Mouse (Mus musculus) C2C12 (cell line): ENCODE results near the gene Gsg1. TPM values are rescaled to one million over a fixed set of nuclear protein-coding genes. Genes with fewer than 3 reads are reported as not detected.

Experiments used
- H3K27me3 ChIP-seq: one replicate; pipeline ENCODE4 v1.6.1; 2011; ENCODE audit not compliant: control insufficient read depth, insufficient read depth, insufficient read length
- H3K36me3 ChIP-seq: one replicate; pipeline ENCODE4 v1.6.1; 2011; ENCODE audit not compliant: control insufficient read depth, insufficient read depth
- H3K4me3 ChIP-seq: one replicate; pipeline ENCODE4 v1.5.1; 2011; ENCODE audit warnings: mild to moderate bottlenecking, control low read depth; ENCODE audit not compliant: poor library complexity, insufficient read depth, severe bottlenecking
- H3K79me2 ChIP-seq: one replicate; pipeline ENCODE4 v1.6.1; 2011; ENCODE audit not compliant: control insufficient read depth, insufficient read depth
- H3K79me3 ChIP-seq: one replicate; pipeline ENCODE4 v1.6.1; 2011; ENCODE audit warnings: low read depth, control low read depth
- H3ac ChIP-seq: one replicate; pipeline ENCODE3; 2011; ENCODE audit warnings: low read depth; ENCODE audit not compliant: control insufficient read depth, insufficient read length
- CEBPB ChIP-seq: IDR thresholded peaks from one replicate; pipeline ENCODE4 v1.6.1; 2011; ENCODE audit warnings: low read depth, mild to moderate bottlenecking, control low read depth, moderate library complexity
- CTCF ChIP-seq: IDR thresholded peaks from one replicate; pipeline ENCODE4 v1.5.1; 2011; ENCODE audit not compliant: control insufficient read depth, insufficient read depth, insufficient read length
- FOSL1 ChIP-seq: IDR thresholded peaks from one replicate; pipeline ENCODE4 v1.8.0; 2011; ENCODE audit warnings: mild to moderate bottlenecking, low read length; ENCODE audit not compliant: poor library complexity, insufficient read depth, severe bottlenecking
- MAX ChIP-seq: IDR thresholded peaks from one replicate; pipeline ENCODE4 v1.6.1; 2011; ENCODE audit warnings: mild to moderate bottlenecking, control low read depth
- MYOD1 ChIP-seq: IDR thresholded peaks from one replicate; pipeline ENCODE4 v1.6.1; 2011; ENCODE audit warnings: low read depth; ENCODE audit not compliant: control insufficient read depth, insufficient read length
- MYOG ChIP-seq: IDR thresholded peaks from one replicate; pipeline ENCODE4 v1.6.1; 2011; ENCODE audit not compliant: control insufficient read depth, insufficient read length; ENCODE audit errors: extremely low read depth
- USF1 ChIP-seq: IDR thresholded peaks from one replicate; pipeline ENCODE4 v1.6.1; 2011; ENCODE audit warnings: low read depth, mild to moderate bottlenecking, control low read depth, moderate library complexity
- polyA plus RNA-seq: library from polyadenylated mRNA; unstranded; fragments of >200 nt; fragmentation: generic; extraction: Trizol; gene quantifications from one replicate; pipeline ENCODE4 v1.2.1, GENCODE M21; 2012; ENCODE audit warnings: missing spikeins

Gene Gsg1
- polyA plus RNA-seq, 1 experiment, result 0.15 TPM

DNA sequence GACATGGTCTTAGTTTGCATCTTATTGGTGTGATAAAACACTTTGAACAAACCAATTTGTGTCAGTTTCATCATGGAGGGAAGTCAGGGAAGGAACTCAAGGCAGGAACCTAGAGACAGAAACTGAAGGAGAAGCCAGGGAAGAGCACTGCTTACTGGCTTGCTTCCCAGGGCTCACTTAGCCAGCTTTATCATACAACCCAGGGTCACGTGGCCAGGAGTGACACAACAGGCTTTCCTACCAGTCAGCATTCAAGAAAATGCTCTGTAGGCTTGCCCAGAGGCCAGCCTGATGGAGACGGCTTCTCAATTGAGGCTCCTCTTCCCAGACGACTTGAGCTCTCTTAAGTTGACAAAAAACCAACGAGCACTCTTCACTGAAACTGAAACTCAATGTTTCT is 59.2 kb downstream of the Gsg1 start:
- H3K36me3 ChIP-seq, result no peaks in the 10 kb centered on the region
- TF ChIP-seq CEBPB (no peak), MAX (no peak), CTCF (no peak), MYOG (no peak), MYOD1 (no peak), FOSL1 (no peak), USF1 (no peak)
- H3K79me3 ChIP-seq, result no peaks in the 10 kb centered on the region
- H3ac ChIP-seq, result no peak overlapping the region
- H3K4me3 ChIP-seq, result no peak overlapping the region
- H3K27me3 ChIP-seq, result no peaks in the 10 kb centered on the region
- H3K79me2 ChIP-seq, result peaks cover 8% of the 10 kb centered on the region

DNA sequence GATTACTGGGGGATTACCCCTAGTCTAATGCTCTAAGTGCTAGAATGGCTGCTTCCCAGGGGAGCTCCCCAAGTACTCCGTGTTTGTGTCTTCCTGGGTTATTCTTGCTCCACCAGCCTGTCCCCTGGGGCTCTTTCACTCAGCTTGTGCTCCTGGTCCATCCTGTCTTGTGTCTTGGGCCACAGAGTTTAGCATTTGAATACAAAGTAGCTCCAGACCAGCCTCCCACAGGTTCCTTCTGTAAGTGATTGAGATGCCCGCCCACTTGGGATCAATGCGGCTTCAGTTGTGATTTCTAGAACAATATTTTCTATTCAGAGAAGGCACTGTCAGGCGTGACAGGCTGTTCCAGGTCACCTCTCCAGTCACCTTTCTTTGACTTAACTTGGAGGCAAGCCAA is 60.4 kb downstream of the Gsg1 start:
- Histone ChIP-seq H3K36me3 (no peaks in the 10 kb centered on the region), H3ac (no peak overlapping the region), H3K79me2 (no peaks in the 10 kb centered on the region), H3K79me3 (no peaks in the 10 kb centered on the region), H3K4me3 (no peak overlapping the region), H3K27me3 (no peaks in the 10 kb centered on the region)
- TF ChIP-seq MYOG (no peak), MAX (no peak), CEBPB (no peak), FOSL1 (no peak), USF1 (no peak), MYOD1 (no peak), CTCF (no peak)

DNA sequence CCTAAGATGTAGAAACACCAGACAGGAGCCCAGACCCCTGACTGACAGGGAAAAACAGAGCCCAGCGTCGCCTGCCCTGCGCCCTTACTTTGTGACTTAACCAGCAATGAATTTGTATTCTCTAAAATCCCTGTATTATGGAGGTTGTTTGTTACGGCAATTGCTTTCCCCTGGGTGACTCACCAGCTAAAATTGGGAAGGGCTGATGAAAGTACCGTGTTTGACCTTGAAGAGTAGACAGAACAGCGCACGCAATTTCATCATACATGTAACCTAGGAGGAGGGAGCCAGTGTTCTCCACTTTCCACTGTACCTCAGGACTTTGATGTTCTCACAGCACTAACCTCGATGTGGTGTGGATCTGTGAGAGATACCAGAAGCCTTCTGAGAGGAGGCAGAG is 61.2 kb downstream of the Gsg1 start:
- no peak overlapping the region for H3ac ChIP-seq

DNA sequence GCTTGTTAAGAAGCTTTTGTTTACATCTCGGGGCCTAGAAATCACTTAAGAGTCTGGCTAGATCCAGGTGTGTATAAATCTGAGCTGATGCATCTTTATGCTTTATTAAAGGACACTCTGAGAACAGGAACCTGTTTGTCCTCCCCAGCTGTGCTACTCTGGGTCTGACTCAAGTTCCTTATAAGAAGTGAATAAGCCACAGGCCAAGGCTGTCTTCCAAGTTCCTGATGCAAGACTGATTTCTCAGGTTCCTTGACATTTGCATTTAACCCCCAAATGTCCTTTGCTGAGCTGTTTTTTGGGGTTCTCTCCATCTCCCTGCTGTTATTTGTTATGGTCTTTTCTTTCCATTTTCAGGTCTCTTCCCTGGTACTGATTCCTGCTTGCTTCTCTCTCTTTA is 62.2 kb downstream of the Gsg1 start:
- TF ChIP-seq FOSL1 (no peak), MAX (no peak), MYOG (no peak), CTCF (no peak), USF1 (no peak), CEBPB (no peak), MYOD1 (no peak)
- no peak overlapping the region for H3ac ChIP-seq
- H3K36me3 ChIP-seq, result no peaks in the 10 kb centered on the region
- H3K27me3 ChIP-seq, result no peaks in the 10 kb centered on the region
- H3K4me3 ChIP-seq, result no peak overlapping the region
- no peaks in the 10 kb centered on the region for H3K79me3 ChIP-seq
- no peaks in the 10 kb centered on the region for H3K79me2 ChIP-seq

More for the DNA sequence above, 61.2 kb downstream of the Gsg1 start:
- no peaks in the 10 kb centered on the region for H3K79me2 ChIP-seq
- H3K79me3 ChIP-seq, result no peaks in the 10 kb centered on the region
- no peaks in the 10 kb centered on the region for H3K27me3 ChIP-seq
- H3K36me3 ChIP-seq, result no peaks in the 10 kb centered on the region
- no peak for TF ChIP-seq MAX
- TF ChIP-seq CTCF, result no peak
- TF ChIP-seq MYOG, result no peak
- H3K4me3 ChIP-seq, result no peak overlapping the region

DNA sequence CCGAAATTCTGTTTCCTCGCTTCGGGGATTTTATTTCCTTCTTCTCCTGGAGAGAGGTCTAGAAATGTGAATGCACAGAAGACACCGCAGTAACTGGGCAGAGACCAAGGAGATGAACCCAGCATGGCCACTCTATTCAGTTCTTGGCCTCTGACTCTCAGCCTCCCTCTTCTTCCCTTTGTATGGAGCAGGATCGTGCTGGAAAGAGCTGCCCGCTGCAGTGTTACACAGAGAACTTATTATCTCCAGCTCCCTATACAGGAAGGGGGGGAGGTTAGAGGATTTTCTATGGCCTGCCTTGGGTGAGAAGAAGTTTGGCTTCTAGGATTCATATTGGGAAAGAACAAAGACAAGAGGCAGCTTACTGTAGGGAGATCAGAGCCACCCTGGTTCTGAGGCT is 64.0 kb downstream of the Gsg1 start:
- Histone ChIP-seq H3K79me2 (no peaks in the 10 kb centered on the region), H3K79me3 (no peaks in the 10 kb centered on the region), H3K4me3 (no peak overlapping the region), H3ac (no peak overlapping the region), H3K27me3 (no peaks in the 10 kb centered on the region), H3K36me3 (no peaks in the 10 kb centered on the region)
- no peak for TF ChIP-seq MAX
- TF ChIP-seq USF1, result no peak
- no peak for TF ChIP-seq MYOG
- no peak for TF ChIP-seq CTCF
- TF ChIP-seq CEBPB, result no peak
- TF ChIP-seq FOSL1, result no peak
- no peak for TF ChIP-seq MYOD1

DNA sequence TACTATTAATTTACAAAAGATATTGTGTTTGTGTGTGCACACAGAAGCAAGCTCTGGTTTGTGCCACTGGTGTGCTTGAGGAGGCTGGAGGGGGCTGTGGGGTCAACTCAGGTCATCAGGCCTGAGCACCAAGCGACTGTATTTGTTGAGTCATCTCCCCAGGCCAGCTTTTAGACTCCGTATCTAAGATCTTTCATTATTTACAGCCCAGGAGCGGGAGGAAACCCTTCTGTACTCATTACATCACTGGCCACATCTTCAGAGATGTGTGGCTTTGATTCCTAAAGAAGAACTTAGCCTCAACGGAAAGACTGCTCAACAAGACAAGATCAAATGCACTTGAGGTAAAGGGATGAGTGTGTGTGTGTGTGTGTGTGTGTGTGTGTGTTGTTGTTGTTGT is 65.5 kb downstream of the Gsg1 start:
- Histone ChIP-seq H3K27me3 (no peaks in the 10 kb centered on the region), H3K4me3 (no peak overlapping the region), H3K36me3 (no peaks in the 10 kb centered on the region), H3ac (no peak overlapping the region), H3K79me3 (no peaks in the 10 kb centered on the region), H3K79me2 (no peaks in the 10 kb centered on the region)
- no peak for TF ChIP-seq MAX
- no peak for TF ChIP-seq CTCF
- no peak for TF ChIP-seq USF1
- no peak for TF ChIP-seq MYOG
- TF ChIP-seq MYOD1, result no peak
- no peak for TF ChIP-seq CEBPB
- no peak for TF ChIP-seq FOSL1

Other genes starting within 250 kb of the Gsg1 start
- gene Ddx47, start 242.7 kb downstream of the Gsg1 start, polyA plus RNA-seq, result 79.3 TPM
- 34.2 TPM for gene Gprc5a, start 188.7 kb downstream of the Gsg1 start, polyA plus RNA-seq
- gene Gprc5d, start 136.1 kb downstream of the Gsg1 start, polyA plus RNA-seq, result not detected
- 4.6 TPM for gene Fam234b, start 56.4 kb downstream of the Gsg1 start, polyA plus RNA-seq
- 18.4 TPM for gene Hebp1, start 56.3 kb downstream of the Gsg1 start, polyA plus RNA-seq
- 0.41 TPM for gene Pbp2, start 56.1 kb upstream of the Gsg1 start, polyA plus RNA-seq
- 222 TPM for gene Emp1, start 108.2 kb upstream of the Gsg1 start, polyA plus RNA-seq